Mouse (Mus musculus): ENCODE results near the gene Sec24a.
"Not testable (repeated sequence)": the region's sequence is repeated elsewhere in the genome, so short reads cannot be mapped to it uniquely, and the experiment has no call there.

Gene Sec24a

DNA sequence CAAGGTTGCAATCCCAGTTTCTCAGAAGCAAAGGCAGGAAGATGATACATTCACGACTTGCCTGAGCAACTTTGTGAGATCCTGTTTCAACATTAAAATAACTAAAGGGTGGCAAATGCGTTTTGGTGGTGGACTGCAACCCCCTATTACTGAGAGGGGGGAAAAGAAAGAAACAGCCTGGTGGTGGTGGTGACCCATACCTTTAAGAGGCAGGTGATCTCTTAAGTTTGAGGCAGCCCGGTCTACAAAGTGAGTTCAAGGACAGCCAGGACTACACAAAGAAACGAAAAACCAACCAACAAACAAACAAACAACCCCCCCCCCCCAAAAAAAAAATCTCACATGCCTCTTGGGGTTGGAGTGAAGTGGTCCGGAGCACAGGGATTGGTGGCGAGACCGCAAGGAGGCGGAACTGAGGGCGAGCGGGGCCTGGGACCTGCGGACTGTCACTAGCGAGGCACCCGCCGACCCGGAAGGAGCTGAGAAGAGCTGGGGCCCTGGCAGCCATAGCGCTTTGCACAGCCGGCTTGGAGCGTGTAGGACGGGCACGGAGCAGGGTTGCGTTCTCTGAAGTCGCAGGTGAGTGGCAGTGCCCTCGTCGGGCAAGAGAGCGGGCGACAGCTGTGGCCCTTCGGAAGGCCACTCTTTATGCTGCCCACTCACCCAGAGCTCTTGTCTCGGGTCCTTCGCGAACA, at the start of gene Sec24a, which contains the start of gene Sar1b:
Gene Sec24a, minus strand, starts transcription at position 422 of the 695 bp plus-strand sequence.
Gene Sar1b, plus strand, starts transcription at position 475 of the 695 bp plus-strand sequence.
- peak; percentile 88 for DNase-seq

DNA sequence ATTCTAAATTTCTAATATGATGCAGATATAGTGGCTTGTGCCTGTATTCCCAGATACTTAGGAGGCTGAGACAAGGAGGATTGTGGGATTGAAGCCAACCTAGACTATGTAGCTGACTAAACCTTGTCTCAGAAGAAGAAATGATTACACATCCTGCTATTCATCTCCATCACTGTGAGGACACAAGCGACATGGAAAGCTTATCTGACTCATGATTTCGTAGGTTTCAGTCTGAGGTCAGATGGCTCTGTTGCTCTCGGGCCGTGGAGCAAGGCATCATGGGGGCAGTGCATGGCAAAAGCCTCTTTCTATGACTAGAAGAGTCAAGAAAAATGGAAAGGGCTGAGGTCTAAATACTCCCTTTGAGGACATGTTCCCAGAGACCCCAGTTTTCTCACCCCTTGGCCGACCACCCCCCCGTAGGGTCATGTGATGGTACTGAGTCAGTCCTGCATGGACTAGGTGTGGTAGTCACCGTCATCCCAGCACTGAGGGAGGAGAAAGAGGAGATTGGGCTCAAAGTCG, 48.6 kb upstream of the Sec24a start:
- DNase-seq = no peak

DNA sequence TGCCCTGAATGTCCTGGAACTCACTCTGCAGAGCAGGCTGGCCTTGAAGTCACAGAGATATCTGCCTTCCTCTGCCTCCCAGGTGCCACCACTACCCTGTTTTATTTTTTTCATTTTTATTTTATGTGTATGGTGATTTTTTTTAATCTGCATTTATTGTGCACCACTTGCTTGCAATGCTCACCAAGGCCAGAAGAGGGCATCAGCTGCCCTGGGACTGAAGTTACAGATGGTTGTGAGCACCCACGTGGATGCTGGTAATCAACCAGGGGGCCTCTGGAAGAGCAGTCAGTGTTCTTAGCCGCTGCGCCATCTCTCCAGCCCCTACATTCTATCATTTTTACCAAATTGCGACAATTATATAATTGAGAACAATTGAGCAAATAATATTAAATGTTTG, 47.8 kb upstream of the Sec24a start:
- no peak for DNase-seq

DNA sequence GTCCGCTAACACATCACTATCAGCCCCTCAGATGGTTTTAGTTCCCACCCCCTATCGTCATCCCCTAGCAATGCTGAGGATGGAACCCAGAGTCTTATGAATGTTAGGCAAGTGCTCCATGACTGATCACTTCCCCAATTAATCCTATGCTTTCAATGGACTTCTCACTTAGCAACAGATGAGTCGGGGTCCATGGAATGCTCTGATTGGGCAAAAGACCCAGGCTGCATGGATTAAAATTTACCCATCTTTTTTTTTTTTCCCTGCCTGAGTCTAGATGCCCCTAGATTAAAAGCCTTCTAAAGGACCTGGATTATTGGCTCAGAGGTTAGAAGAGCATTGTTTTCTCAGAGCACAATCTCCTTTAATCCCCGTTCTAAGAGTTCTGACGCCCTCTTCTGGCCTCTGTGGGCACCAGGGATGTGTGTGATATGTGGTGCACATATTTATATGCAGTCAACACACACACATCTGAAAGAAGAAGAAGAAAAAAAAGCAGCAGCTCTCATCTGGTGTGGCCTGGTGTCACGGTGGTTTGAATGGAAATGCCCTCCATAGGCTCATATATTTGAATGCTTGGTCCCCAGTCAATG, 46.3 kb upstream of the Sec24a start:
- DNase-seq = peak; percentile 60

DNA sequence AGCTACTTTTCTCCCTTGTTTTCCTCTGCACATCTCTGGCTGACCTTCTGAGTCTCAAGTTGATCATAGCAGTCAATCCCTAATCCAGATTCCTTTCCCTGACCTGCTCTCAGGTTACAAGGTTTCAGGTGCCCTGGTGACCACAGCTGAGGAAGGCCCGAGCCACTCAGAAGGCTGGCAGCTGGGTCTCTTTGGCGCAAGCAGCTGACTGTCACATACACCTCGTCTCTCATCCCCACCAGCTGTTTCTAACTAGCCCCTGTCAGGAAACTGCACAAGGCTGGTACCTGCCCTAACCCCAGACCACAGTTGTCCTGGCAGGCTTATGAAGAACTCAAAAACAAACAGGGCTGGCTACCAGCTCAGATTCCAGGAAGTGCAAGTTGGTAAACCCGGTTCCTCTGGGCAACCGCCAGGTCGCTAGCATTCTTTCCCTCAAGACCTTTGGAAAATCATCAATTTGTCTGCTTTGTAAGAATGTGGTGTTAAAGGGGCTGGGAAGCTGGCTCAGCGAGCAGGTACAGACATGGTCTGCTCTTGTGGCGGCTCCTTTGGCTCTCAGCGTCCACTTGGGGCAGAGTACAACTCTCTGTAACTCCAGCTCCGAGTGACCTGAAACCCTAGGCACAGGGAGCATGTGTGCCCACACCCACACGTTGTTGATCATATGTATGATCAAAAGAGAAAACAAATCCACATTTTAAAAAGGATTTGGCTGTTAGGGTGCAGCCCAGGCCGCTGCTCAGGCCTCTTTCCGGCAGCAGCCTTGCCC, 43.9 kb upstream of the Sec24a start:
- DNase-seq = no peak

DNA sequence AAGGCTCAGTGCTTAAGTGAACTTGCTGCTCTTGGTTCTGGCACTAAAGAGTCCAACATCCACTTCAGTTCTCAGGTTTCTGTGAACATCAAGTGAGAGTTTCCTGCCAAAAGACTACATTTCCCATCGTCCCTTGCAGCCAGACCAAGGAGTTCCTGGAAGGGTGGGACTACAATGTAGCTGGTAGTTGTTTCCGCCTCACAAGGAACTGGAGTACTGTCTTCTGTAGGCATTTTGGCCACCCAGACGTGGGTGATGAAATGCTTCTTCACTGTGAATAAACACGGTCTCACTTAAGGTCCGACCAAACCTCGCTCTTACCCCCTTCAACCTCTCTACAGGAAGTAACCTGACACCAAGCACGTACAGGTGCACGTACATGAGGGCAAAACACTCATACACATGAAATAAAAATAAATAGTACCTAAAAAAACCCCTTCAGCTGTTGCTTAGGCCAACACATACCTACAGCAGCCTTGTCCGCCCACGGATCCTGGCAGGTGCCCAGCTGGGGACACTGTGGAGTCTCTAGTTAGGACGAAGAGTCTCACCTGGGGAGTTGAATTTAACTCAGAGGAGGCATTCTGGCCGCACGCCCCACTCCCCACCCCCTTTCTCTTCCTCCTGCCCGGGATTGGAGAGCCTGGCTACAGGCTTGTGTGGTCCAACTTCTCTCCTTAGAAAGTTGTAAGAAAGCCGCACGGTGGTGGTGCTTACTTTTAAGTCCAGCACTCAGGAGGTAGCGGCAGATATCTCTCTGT, 42.0 kb upstream of the Sec24a start:
- peak; percentile 86 for DNase-seq

DNA sequence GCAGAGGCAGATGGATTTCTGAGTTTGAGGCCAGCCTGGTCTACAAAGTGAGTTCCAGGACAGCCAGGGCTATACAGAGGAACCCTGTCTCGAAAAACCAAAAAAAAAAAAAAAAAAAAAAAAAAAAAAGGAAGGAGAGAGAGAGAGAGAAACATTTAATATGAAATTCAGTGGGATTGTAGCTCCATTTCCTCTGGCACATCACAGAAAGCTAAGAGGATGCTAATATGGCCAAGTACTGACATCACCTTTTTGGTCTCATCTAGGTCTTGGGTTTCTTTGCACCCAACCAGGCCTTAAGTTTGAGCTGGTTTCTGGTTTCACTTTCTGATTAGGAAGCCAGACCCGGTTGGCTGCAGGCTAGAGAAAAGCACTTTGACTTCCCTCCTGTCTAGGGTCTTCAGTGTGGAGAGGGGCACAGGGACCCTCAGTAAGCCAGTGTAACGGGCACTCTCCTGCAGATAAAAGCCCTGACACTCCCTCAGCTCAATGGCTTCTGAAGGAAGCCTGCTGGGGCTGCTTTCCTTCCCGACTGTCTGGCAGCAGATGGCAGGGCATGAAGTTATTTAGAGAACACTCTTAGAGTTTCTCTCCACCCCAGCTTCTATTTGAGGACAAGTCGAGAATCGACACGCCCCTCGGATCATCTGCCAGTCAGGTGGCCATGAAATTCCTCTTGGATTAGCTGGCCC, 37.3 kb upstream of the Sec24a start:
- DNase-seq = no peak

DNA sequence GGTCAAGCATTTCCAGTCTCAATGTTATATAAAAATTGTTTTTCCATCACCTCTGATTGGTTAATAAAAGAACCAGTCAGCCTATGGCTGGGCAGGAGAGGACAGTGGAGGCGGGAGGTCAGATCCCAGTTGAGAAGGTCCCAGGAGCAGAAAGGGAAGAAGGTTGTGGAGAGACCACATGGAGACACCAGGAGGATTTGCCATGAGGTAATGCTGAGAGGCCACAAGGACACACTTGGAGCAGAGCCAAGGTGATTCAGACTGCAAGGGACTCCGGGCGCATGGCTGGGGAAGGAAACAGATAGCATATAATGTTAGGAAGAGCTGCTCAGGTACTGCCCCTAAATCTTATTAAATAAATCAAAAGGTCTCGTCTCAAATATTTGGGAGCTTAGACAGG, 32.8 kb upstream of the Sec24a start:
- DNase-seq = no peak

DNA sequence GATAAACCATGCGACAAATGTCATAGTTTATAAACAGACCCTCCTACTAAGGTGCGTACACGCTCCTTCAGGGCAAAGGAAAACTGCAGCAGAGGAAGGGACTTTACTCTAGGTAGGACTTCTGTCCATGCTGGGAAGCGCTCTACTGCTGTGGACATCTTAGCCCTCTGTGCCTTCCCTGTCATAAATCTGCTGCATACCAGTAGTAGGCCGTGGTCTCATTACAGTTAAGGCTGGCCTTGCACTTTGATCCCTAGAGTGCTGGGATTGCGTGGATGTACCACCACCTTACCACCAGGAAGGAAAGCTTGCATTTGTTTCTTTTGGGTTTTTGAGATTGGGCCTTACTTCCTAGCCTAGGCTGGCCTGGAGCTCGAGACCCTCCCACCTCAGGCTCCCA, 27.2 kb upstream of the Sec24a start:
- no peak for DNase-seq

DNA sequence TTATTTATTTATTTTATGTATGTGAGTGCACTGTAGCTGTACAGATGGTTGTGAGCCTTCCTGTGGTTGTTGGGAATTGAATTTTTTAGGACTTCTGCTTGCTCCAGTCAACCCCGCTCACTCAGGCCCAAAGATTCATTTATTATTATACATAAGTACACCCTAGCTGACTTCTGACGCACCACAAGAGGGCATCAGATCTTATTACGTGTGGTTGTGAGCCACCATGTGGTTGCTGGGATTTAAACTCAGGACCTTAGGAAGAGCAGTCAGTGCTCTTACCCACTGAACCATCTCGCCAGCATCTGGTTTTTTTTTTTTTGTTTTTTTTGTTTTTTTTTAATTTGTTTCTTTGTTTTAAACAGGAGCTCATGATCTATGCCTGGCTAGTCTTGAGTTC, 26.3 kb upstream of the Sec24a start:
- DNase-seq = not testable (repeated sequence)

DNA sequence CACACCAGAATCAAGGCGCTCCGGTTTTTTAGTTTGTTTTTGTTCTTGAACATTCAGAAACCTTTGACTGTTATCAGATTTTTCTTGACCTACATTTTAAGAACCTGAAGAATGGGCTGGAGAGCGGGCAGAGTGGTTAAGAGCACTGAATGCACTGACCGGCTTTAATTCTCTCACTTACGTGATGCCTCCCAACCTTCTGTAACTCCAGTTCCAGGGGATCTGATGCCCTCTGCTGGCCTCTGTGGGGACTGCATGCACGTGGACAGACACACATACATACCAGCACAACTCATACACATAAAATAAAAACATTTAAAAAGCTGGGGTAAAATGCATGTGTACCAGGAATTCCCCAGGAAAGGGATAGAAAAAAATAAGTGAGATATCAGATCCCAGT, 22.5 kb upstream of the Sec24a start:
- DNase-seq = peak; percentile 42

DNA sequence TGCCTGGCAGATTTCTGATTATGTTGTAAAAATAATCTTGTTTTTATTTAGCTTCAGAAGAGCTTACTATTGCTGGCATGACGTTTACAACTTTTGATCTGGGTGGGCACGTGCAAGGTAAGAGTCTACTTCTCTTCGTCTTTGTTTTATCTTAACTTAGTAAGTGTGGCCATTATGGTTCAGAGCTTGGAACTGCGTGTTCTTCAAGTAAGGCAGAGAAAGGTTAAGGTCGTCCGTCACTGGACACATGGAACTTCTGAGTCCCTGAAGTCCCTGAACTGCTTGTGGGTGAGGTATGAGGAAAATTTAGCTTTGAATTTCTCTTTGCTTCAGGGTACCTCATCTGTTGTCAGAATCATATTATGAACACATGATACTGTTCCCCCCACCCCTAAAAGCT, 19.3 kb upstream of the Sec24a start:
- no peak for DNase-seq

DNA sequence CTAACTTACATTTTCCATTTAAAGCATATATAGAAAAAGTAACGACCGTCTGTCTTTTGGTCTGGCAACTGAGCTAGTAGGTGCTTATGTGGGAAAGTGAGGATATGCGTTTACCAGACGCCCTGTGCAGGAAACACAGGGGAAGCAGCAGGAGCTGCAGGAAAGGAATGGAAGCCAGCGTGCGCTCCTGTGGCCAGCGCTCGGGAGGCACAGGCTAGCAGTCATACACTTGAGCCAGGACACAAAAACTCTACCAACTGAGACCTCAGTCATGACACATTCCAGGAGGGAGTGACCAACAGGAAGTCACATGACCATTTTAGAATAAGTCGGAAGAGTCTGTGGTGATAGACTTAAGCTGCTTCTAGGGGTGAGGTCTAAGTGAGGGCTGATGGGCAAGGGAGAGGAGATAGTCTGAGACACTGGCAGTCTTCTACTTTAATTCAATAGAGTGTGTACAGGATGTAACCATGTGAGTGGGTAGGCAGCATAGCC, 17.4 kb upstream of the Sec24a start:
- no peak for DNase-seq

DNA sequence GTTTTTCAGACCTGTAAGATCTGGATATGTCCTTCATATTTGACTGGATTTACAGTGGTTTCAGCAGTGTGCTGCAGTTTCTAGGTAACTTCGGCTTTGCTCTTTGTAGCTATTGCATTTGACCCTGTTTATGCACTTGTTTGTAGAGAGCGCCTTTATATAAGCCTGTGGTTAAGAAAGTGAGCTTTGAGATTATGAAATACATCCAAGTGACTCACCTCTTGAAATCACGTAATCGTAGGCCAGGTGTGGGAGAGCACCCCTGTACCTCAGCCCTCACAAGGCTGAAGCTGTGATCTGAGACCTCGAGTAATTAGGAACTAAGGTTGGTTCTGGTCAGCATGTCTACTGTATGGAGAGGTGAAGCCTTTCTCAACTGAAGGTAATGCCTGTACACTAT, 14.0 kb upstream of the Sec24a start:
- DNase-seq = no peak

DNA sequence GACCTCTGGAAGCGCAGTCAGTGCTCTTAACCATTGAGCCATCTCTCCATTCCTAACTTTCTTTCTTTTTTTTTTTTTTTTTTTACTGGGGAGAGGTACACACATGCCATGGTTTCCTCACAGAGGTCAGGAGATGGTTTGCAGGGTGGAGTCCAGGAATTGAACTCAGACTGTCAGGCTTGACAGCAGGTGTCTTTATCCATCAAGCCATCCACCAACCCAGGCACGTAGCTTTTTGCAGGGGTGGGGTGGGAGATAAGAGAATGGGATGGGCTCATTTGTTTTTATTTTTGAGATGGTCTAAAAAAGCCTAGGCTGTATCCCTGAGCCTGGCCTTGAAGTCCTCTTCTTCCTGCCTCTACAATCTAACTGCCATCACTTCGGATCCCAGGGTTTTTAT, 12.1 kb upstream of the Sec24a start:
- DNase-seq = no peak

DNA sequence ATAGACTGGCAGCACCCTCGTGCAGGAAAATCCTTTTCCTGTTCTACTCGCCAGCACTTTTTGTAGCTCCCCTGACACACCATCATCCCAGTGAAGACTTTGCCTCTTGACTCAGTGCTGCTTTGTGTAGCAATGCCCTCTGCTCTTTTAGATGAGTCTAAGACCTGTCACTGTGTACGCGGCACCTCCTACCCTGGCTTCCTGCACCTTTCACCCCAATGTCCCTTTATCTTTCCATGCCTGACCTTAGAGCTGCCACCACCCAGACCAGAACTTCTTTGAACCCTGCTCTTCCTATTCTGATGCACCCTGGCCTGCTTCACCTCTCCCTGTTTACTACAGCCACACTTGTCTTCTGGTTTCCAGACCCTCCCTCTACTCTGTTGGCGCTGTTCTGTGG, 4.9 kb upstream of the Sec24a start:
- DNase-seq = no peak

DNA sequence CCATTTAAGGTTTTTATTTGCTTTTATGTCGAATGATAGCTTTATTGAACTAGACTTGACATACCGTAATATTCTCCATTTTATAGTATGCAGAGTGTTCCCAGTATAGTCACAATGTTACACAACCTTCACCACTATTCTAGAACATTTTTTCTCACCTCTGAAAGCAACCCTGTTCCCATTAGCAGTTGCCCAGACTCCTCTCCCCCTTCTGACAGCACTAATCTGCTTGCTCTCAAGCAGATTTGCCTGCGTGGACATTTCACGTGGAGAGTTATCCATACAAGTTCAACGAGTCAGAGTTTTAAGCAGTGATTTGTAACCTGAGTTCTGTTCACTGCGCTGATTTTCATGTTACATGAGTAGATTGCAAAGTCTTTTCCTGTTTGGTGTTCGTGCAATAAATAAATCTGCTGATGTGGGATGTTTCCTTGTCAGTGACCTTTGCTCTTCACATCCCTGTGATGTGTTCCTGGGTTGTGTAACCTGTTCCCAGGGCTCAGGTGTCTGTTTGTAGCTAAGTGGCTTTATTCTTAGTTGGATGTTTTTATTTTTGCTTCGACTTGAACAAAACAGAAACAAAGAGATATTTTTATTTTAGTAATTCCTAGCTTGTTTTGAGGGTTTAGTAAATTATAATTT, 4.3 kb upstream of the Sec24a start:
- DNase-seq = peak; percentile 66

DNA sequence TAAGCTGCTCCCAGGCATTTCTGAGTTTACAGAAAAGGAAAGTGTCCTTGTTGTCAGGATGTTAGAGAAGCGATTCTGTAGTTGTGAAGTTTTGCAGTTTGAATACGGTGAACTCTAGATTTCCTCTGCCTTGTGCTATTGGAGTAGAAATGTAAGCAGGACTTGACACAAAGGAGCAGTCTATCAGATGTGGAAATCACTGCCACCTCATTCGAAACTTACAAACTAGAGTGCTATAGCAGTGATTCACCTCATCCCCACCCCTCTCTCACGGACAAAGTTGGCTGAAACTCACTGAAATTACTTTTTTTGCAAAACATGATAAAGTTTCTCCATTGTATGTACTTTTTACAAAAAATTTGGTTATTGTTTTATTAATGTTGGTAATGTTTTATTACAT, 1.4 kb upstream of the Sec24a start:
- DNase-seq = no peak

DNA sequence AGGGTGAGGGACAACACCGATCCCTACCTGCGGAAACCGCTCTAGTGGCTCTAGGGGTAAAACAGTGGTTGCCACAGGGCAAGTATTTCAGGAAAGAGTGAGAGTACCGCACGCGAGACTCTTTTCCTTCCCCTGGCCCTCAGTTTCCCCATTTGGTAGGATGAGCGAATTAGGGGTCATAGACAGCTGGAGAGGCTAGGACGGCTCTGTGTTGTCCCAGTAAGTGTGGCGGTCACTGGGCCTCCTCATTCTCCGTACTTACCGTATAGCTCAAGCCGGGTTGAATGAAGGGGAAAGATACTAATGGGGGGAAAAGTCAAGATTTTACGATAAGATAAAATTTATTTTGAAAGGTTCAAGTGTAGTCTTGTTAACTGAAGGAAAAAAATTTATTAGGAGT, 521 bp upstream of the Sec24a start:
- DNase-seq = no peak

DNA sequence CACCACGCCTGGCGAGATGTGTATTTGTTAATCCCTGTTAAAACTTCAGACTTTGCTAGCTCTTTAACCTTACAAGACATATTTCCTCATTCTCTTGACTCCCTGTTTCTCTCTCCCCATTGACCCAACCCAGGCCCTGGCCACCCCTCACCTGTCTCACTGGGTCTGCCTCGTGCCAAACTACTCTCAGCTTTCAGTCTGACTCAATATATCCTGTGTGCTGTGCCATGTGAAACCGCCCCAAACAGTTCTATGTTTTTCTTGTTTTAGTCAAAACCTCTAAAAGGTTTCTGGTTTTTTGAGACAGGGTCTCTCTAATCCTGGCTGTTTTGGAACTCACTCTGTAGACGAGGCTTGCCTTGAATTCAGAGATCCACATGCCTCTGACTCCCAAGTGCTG, 2.2 kb downstream of the Sec24a start:
- DNase-seq = no peak

DNA sequence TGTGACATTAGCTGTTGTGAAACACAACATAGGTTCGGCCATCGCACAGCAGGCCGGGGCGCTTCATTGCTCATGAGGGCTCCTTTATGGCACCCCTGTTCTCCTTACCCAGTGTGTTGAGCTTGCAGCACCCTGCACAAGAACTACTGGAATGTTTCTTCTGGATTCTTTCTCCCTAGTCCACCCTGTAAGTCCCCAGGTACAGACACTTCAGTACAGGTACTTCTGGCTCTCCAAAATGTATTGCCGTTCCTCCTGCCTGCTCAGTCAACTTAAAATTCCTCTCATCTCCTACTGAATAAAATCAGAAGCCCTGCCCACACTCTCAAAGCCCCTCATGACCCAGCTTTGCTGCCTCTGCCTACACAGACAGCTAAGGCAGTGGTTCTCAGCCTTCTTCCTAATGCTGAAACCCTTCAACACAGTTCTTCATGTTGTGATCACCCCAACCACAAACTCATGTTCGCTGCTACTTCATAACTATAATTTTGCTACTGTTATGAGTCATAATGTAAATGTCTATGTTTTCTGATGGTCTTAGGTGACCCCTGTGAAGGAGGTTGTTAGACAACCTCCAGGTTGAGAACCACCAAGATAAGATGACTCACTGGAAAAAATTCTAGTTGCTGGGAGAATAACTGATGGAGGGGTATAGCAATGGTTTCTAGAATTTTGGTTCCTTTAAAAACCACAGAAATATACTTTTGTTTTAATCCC, 3.3 kb downstream of the Sec24a start:
- DNase-seq = no peak

Measured in kidney, postnatal 14 days (tissue).